Mouse (Mus musculus) kidney, embryonic 16.5 days (tissue): ENCODE measurements around the gene Tmem33. TPM values are rescaled to one million over a fixed set of nuclear protein-coding genes. Genes with fewer than 3 reads are reported as not detected.

ENCODE experiments used
- ATAC-seq: fragments of 200-750 bp; cut with Nextera tagmentation; 2 replicates; pipeline ENCODE4 v1.8.0; 2017; ENCODE audit warnings: moderate TSS enrichment; ENCODE audit not compliant: low FRiP score, low TSS enrichment
- H3K27ac ChIP-seq: fragments of 300-500 bp; sonication (generic); 2 replicates; pipeline ENCODE4 v1.5.1; 2014; ENCODE audit warnings: low read length
- H3K27me3 ChIP-seq: fragments of 300-500 bp; sonication (generic); 2 replicates; pipeline ENCODE4 v1.6.1; 2014; ENCODE audit warnings: low read length, control low read depth, mixed read lengths; ENCODE audit not compliant: insufficient read depth
- H3K36me3 ChIP-seq: fragments of 300-500 bp; sonication (generic); 2 replicates; pipeline ENCODE4 v1.6.1; 2014; ENCODE audit warnings: low read length, control low read depth, mixed read lengths; ENCODE audit not compliant: insufficient read depth
- H3K4me1 ChIP-seq: fragments of 300-500 bp; sonication (generic); 2 replicates; pipeline ENCODE4 v1.6.1; 2014; ENCODE audit warnings: low read length, control low read depth, mixed read lengths; ENCODE audit not compliant: insufficient read depth
- H3K4me2 ChIP-seq: fragments of 300-500 bp; sonication (generic); replicated peaks from 2 replicates; pipeline ENCODE4 v1.6.1; 2014; ENCODE audit warnings: low read depth, low read length
- H3K4me3 ChIP-seq: fragments of 300-500 bp; sonication (generic); 2 replicates; pipeline ENCODE4 v1.5.1; 2014; ENCODE audit warnings: mild to moderate bottlenecking, low read length
- H3K9ac ChIP-seq: fragments of 300-500 bp; sonication (generic); replicated peaks from 2 replicates; pipeline ENCODE4 v1.6.1; 2014; ENCODE audit warnings: low read length
- H3K9me3 ChIP-seq: fragments of 300-500 bp; sonication (generic); 2 replicates; pipeline ENCODE4 v1.6.1; 2016; ENCODE audit warnings: low read length, control low read depth
- WGBS: fragments of 180-500 bp; shearing (Covaris S2); extraction: QIAGEN DNeasy Blood & Tissue Kit; methylation state at CpG from one replicate; pipeline ENCODE4 v1.1.7; 2014; 5-methylcytosine and 5-hydroxymethylcytosine counted together
- polyA plus RNA-seq: library from polyadenylated mRNA; unstranded; fragments of >200 nt; fragmentation: Nextera tagmentation; extraction: Ambion mirVana; gene quantifications from 2 replicates; pipeline ENCODE4 v1.2.1, GENCODE M21; 2015

Gene Tmem33
- polyA plus RNA-seq, 1 experiment from 2014 or later: 113 TPM

DNA sequence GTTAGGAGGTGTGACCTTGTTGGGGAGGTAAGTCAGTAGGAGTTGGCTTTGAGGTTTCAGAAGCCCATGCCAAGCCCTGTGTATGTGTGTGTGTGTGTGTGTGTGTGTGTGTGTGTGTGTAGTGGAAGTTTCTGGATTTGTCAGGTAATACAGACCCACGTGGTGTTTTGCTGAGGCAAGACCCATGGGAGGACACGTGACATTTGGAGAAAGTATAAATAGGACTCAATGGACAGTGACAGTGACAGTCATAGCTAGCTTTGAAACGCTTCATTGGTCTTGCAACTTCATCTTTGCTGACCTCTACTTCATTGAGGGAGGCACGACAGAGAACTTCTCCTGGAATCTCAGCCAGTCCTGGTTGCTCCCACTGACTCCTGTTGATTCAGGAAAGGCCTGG lies 8.1 kb upstream of the Tmem33 start:
- 0 out of 2 replicates have a peak, but pooled peaks cover 2% of the 10 kb centered on the region for H3K27me3 ChIP-seq
- no peak overlapping the region for H3K27ac ChIP-seq
- no peaks in the 10 kb centered on the region for H3K4me1 ChIP-seq
- no peak overlapping the region for H3K9ac ChIP-seq
- 66% methylated on average over 4 of the region's 4 CpGs for WGBS
- no peak for ATAC-seq
- no peaks in the 10 kb centered on the region for H3K9me3 ChIP-seq
- H3K4me2 ChIP-seq: no peak overlapping the region
- no peaks in the 10 kb centered on the region for H3K36me3 ChIP-seq
- no peak overlapping the region for H3K4me3 ChIP-seq

DNA sequence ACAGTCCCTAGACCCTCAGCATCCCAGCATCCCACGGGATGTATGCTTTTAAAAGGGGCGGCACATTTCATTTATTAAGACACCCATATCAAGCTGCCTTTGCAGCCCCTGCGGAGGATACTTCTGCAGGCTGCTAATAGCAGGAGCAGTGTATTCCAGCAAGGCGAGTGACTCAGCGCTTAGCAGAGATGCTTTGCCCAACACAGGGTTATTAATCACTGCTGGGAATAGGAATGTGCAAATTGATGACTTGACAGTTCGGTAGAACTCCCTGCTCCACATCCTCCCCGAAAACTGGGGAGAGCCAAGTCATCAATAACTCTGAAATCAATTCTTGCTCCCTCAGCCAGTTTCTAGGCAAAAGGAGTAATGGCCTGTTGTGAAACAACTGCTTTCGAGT lies 4.7 kb upstream of the Tmem33 start:
- WGBS: 60% methylated on average over 8 of the region's 8 CpGs

DNA sequence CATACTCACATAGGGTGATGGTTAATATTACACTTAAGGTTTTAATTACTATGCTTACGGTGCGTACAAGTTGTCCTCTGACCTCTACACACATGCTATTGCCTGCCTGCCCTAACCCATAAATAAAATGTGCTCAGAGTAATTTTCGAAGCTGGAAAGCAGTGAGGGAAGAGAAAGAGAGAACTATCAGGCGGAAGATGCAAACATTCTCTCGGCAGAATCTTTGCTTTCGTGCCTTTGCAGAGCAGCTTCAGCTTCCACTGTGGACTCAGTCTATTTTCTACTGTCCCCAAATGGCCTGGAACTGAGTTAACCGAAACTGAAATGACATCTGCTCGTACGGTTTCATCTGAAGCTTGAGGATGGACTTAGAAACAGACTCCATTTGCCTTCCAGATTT lies 1.9 kb upstream of the Tmem33 start:
- H3K9me3 ChIP-seq: no peaks in the 10 kb centered on the region
- H3K4me3 ChIP-seq: no peak overlapping the region
- no peak overlapping the region for H3K4me2 ChIP-seq
- no peaks in the 10 kb centered on the region for H3K27me3 ChIP-seq
- H3K9ac ChIP-seq: no peak overlapping the region
- no peak overlapping the region for H3K27ac ChIP-seq
- H3K4me1 ChIP-seq: peaks cover 12% of the 10 kb centered on the region
- no peak for ATAC-seq
- WGBS: 78% methylated on average over 9 of the region's 9 CpGs
- H3K36me3 ChIP-seq: no peaks in the 10 kb centered on the region

More for the DNA sequence above, 4.7 kb upstream of the Tmem33 start:
- Histone ChIP-seq H3K36me3 (no peaks in the 10 kb centered on the region), H3K27me3 (no peaks in the 10 kb centered on the region), H3K4me3 (no peak overlapping the region), H3K4me2 (no peak overlapping the region), H3K9me3 (no peaks in the 10 kb centered on the region), H3K27ac (no peak overlapping the region), H3K4me1 (peaks cover 5% of the 10 kb centered on the region), H3K9ac (no peak overlapping the region)
- no peak for ATAC-seq

GRCm38 (mm10) chr5:67260159-67260530 lies 220 bp upstream of the Tmem33 start:
- H3K4me1 ChIP-seq: peaks cover 12% of the 10 kb centered on the region
- peaks cover 9% of the 10 kb centered on the region for H3K36me3 ChIP-seq
- H3K9me3 ChIP-seq: no peaks in the 10 kb centered on the region
- H3K27ac ChIP-seq: no peak overlapping the region
- ATAC-seq: no peak
- H3K4me3 ChIP-seq: peak overlapping the region; percentile 87
- no peaks in the 10 kb centered on the region for H3K27me3 ChIP-seq
- H3K4me2 ChIP-seq: peak overlapping the region; percentile 65
- 0% methylated on average over 9 of the region's 9 CpGs for WGBS
- peak overlapping the region; percentile 82 for H3K9ac ChIP-seq

DNA sequence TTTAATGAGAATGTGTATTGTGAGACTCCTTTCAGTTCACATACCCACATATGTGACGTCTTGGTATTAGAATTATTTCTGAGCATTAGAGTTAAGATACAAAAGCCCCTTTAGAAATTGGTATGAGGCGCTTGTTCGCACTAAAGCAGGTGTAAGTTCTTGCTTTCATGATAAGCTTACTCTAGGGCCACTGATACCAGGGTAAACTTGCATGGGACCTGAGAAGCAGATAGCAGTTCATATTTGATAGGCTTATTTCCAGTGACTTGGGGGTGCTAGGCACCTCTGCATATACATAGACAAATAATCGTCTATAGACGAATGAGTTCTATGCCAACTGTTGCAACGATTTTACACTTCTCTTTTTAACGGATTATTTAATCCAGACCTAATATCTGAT lies 2.6 kb downstream of the Tmem33 start:
- no peaks in the 10 kb centered on the region for H3K27me3 ChIP-seq
- H3K4me2 ChIP-seq: no peak overlapping the region
- H3K4me1 ChIP-seq: peaks cover 12% of the 10 kb centered on the region
- no peak overlapping the region for H3K9ac ChIP-seq
- no peak overlapping the region for H3K27ac ChIP-seq
- H3K4me3 ChIP-seq: no peak overlapping the region
- no peak for ATAC-seq
- peaks cover 32% of the 10 kb centered on the region for H3K36me3 ChIP-seq
- WGBS: 93% methylated on average over 7 of the region's 7 CpGs
- peaks cover 3% of the 10 kb centered on the region; the same call in 1 of the 2 replicates for H3K9me3 ChIP-seq

GRCm38 (mm10) chr5:67266106-67266505 lies 5.7 kb downstream of the Tmem33 start:
- WGBS: 88% methylated on average over 1 of the region's 1 CpGs
- no peak overlapping the region for H3K4me2 ChIP-seq
- peaks cover 42% of the 10 kb centered on the region for H3K36me3 ChIP-seq
- no peak overlapping the region for H3K4me3 ChIP-seq
- no peak for ATAC-seq
- H3K27me3 ChIP-seq: no peaks in the 10 kb centered on the region
- peaks cover 3% of the 10 kb centered on the region; the same call in 1 of the 2 replicates for H3K9me3 ChIP-seq
- peaks cover 7% of the 10 kb centered on the region for H3K4me1 ChIP-seq
- no peak overlapping the region for H3K9ac ChIP-seq
- H3K27ac ChIP-seq: no peak overlapping the region

DNA sequence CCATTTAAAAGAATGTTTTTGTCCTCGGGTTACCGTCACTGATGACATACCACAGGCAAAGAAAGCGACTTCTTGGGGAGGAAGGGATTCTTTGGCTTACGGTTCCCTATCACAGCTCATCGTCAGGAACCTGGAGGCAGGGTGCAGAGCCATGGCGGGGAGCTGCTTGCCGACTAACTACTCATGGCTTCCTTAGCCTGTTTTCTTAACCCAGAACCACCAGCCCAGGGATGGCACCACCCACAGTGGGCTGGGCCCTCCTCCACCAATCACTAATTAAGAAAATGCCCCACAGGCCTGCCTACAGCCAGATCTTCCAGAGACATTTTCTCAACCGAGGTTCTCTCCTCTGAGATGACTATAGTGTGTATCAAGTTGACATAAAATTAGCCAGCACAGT lies 8.9 kb downstream of the Tmem33 start:
- H3K27me3 ChIP-seq: no peaks in the 10 kb centered on the region
- H3K4me1 ChIP-seq: no peaks in the 10 kb centered on the region
- H3K9ac ChIP-seq: no peak overlapping the region
- no peak overlapping the region for H3K4me2 ChIP-seq
- no peak overlapping the region for H3K4me3 ChIP-seq
- no peak overlapping the region for H3K27ac ChIP-seq
- 87% methylated on average over 8 of the region's 8 CpGs for WGBS
- peaks cover 40% of the 10 kb centered on the region for H3K36me3 ChIP-seq
- no peak for ATAC-seq
- H3K9me3 ChIP-seq: peaks cover 3% of the 10 kb centered on the region; the same call in 1 of the 2 replicates

DNA sequence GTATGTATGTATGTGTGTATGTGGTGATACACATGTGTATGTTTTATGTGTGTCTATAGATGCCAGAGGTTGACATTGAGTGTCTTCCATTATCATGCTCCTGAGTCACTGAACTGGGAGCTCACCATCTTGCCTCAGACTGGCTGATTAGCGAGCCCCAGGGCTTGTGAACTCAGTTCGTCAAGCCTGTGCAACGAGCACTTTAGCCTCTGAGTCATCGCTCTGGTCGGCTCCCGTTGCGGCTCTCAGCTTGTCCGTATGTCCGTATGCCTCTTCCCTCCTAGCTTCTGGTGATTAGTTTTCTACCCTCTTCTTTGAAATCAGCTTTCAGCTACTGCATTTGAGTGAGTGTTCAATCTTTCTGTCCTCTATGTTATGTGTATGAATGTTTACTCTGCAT lies 19.0 kb downstream of the Tmem33 start:
- H3K4me2 ChIP-seq: no peak overlapping the region
- H3K27me3 ChIP-seq: no peaks in the 10 kb centered on the region
- H3K4me3 ChIP-seq: no peak overlapping the region
- H3K27ac ChIP-seq: no peak overlapping the region
- H3K9ac ChIP-seq: no peak overlapping the region
- 91% methylated on average over 9 of the region's 9 CpGs for WGBS
- no peak for ATAC-seq
- no peaks in the 10 kb centered on the region for H3K4me1 ChIP-seq
- H3K9me3 ChIP-seq: no peaks in the 10 kb centered on the region
- peaks cover 23% of the 10 kb centered on the region for H3K36me3 ChIP-seq

- Histone ChIP-seq H3K4me3 (no peak overlapping the region), H3K4me1 (no peaks in the 10 kb centered on the region), H3K36me3 (peaks cover 27% of the 10 kb centered on the region), H3K4me2 (no peak overlapping the region), H3K9ac (no peak overlapping the region), H3K9me3 (no peaks in the 10 kb centered on the region), H3K27me3 (no peaks in the 10 kb centered on the region), H3K27ac (no peak overlapping the region)
- 94% methylated on average over 4 of the region's 4 CpGs for WGBS
- ATAC-seq: no peak
Observed at GRCm38 (mm10) chr5:67279840-67280239, 19.5 kb downstream of the Tmem33 start.

DNA sequence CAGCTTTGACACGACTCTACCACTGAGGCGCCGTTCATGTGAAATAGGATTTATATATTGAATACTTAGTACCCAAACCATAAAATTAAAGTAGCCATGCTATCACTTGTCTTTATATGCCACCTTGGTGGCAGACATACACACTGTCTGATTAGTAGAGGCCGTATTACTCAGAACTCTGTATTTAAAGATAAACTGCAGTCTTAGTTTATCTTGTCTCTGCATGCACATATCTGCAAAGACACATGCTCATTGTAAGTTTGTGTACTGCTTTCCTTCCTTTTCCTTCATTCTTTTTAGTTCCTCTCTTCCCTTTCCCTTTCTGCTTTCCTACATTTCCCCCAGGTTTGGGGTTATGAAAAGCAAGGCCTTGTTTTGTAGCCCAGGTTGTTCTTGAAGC lies 20.0 kb downstream of the Tmem33 start:
- no peaks in the 10 kb centered on the region for H3K4me1 ChIP-seq
- no peak overlapping the region for H3K27ac ChIP-seq
- 96% methylated on average over 4 of the region's 4 CpGs for WGBS
- no peak for ATAC-seq
- no peak overlapping the region for H3K4me2 ChIP-seq
- no peaks in the 10 kb centered on the region for H3K9me3 ChIP-seq
- H3K9ac ChIP-seq: no peak overlapping the region
- H3K36me3 ChIP-seq: peaks cover 32% of the 10 kb centered on the region
- H3K4me3 ChIP-seq: no peak overlapping the region
- H3K27me3 ChIP-seq: no peaks in the 10 kb centered on the region
